Mouse (Mus musculus): Measurements from ENCODE around the gene Glb1l2.

GRCm38 (mm10) chr9:26798731-26799130 is 7.5 kb downstream of the Glb1l2 start:
- TF ChIP-seq CTCF (IDR thresholded peaks at IDR 0.05; ENCODE audit: extremely low read depth, insufficient read depth, low read length) (no peak), POLR2A (IDR thresholded peaks at IDR 0.05; ENCODE audit: extremely low read depth, insufficient read depth, low read length) (no peak)

Data from cortical plate, adult 2 months (tissue).